Mouse (Mus musculus) midbrain, embryonic 10.5 days (tissue): Measurements from ENCODE around the gene S100a10. TPM values are rescaled to one million over a fixed set of nuclear protein-coding genes. Genes with fewer than 3 reads are reported as not detected.
"Not testable (repeated sequence)": the region's sequence is repeated elsewhere in the genome, so short reads cannot be mapped to it uniquely, and the experiment has no call there.

Source experiments
- DNase-seq: peaks from one replicate; pipeline ENCODE4 v3.0.0-alpha.2; 2017; ENCODE audit warnings: low spot score
- H3K27ac ChIP-seq: fragments of 300-500 bp; sonication (generic); replicated peaks from 2 replicates; pipeline ENCODE4 v1.5.1; 2016; ENCODE audit warnings: mild to moderate bottlenecking
- H3K27me3 ChIP-seq: fragments of 300-500 bp; sonication (generic); 2 replicates; pipeline ENCODE4 v1.6.1; 2016; ENCODE audit warnings: low read depth, mild to moderate bottlenecking; ENCODE audit not compliant: poor library complexity, severe bottlenecking
- H3K36me3 ChIP-seq: fragments of 300-500 bp; sonication (generic); 2 replicates; pipeline ENCODE4 v1.6.1; 2016; ENCODE audit warnings: mild to moderate bottlenecking, moderate library complexity
- H3K4me1 ChIP-seq: fragments of 300-500 bp; sonication (generic); 2 replicates; pipeline ENCODE4 v1.6.1; 2016
- H3K4me3 ChIP-seq: fragments of 300-500 bp; sonication (generic); 2 replicates; pipeline ENCODE4 v1.5.1; 2016; ENCODE audit warnings: mild to moderate bottlenecking, moderate library complexity
- H3K9me3 ChIP-seq: fragments of 300-500 bp; sonication (generic); replicated peaks from 2 replicates; pipeline ENCODE4 v1.6.1; 2016; ENCODE audit warnings: mild to moderate bottlenecking
- whole genome bisulfite sequencing: fragments of 180-500 bp; shearing (Covaris S2); methylation state at CpG from one replicate; pipeline ENCODE4 v1.1.7; 2016; 5-methylcytosine and 5-hydroxymethylcytosine counted together
- polyA plus RNA-seq: library from polyadenylated mRNA; unstranded; fragments of >200 nt; fragmentation: Nextera tagmentation; extraction: Ambion mirVana; gene quantifications from 2 replicates; pipeline ENCODE4 v1.2.1, GENCODE M21; 2016

The S100a10 gene
- polyA plus RNA-seq, 1 experiment from 2014 or later, result 153 TPM

- Histone ChIP-seq H3K27me3 (no peaks in the 10 kb centered on the region), H3K27ac (no peak overlapping the region), H3K36me3 (no peaks in the 10 kb centered on the region), H3K9me3 (no peaks in the 10 kb centered on the region), H3K4me1 (peaks cover 8% of the 10 kb centered on the region), H3K4me3 (no peak overlapping the region)
- 98% methylated on average over 1 of the region's 1 CpGs for WGBS
- no peak for DNase-seq
These were observed 41.8 kb downstream of the S100a10 start for GRCm38 (mm10) chr3:93596632-93597031.

GRCm38 (mm10) chr3:93597221-93597913 is 42.5 kb downstream of the S100a10 start:
- Histone ChIP-seq H3K27me3 (no peaks in the 10 kb centered on the region), H3K36me3 (no peaks in the 10 kb centered on the region), H3K4me3 (no peak overlapping the region), H3K27ac (no peak overlapping the region), H3K9me3 (no peaks in the 10 kb centered on the region), H3K4me1 (peaks cover 8% of the 10 kb centered on the region)
- WGBS, result 51% methylated on average over 5 of the region's 5 CpGs
- peak; percentile 17 for DNase-seq

- Histone ChIP-seq H3K4me1 (peaks cover 8% of the 10 kb centered on the region), H3K36me3 (no peaks in the 10 kb centered on the region), H3K27me3 (no peaks in the 10 kb centered on the region), H3K9me3 (no peaks in the 10 kb centered on the region), H3K4me3 (no peak overlapping the region), H3K27ac (no peak overlapping the region)
- WGBS, result 89% methylated on average over 7 of the region's 7 CpGs
- no peak for DNase-seq
These were observed 43.1 kb downstream of the S100a10 start for GRCm38 (mm10) chr3:93597970-93598369.

- no peaks in the 10 kb centered on the region for H3K9me3 ChIP-seq
- no peak overlapping the region for H3K4me3 ChIP-seq
- WGBS, result 88% methylated on average over 2 of the region's 2 CpGs
- peaks cover 8% of the 10 kb centered on the region for H3K4me1 ChIP-seq
- DNase-seq, result no peak
- no peaks in the 10 kb centered on the region for H3K36me3 ChIP-seq
- H3K27ac ChIP-seq, result no peak overlapping the region
- H3K27me3 ChIP-seq, result no peaks in the 10 kb centered on the region
These were observed 45.3 kb downstream of the S100a10 start for GRCm38 (mm10) chr3:93600206-93600605.

GRCm38 (mm10) chr3:93601903-93602302 is 47.0 kb downstream of the S100a10 start:
- Histone ChIP-seq H3K4me1 (peaks cover 6% of the 10 kb centered on the region), H3K4me3 (no peak overlapping the region), H3K36me3 (no peaks in the 10 kb centered on the region), H3K9me3 (no peaks in the 10 kb centered on the region), H3K27me3 (no peaks in the 10 kb centered on the region), H3K27ac (no peak overlapping the region)
- 88% methylated on average over 1 of the region's 1 CpGs for WGBS
- DNase-seq, result no peak

GRCm38 (mm10) chr3:93608970-93609369 is 54.1 kb downstream of the S100a10 start:
- H3K27ac ChIP-seq, H3K27me3 ChIP-seq, H3K4me3 ChIP-seq, H3K4me1 ChIP-seq, H3K9me3 ChIP-seq, H3K36me3 ChIP-seq: not testable (repeated sequence)
- peak; percentile 21 for DNase-seq

Other genes with a start within 250 kb of the S100a10 start
- not detected in 2 replicates for gene Hrnr, start 235.3 kb upstream of the S100a10 start, polyA plus RNA-seq
- not detected in 2 replicates for gene Rptn, start 161.4 kb upstream of the S100a10 start, polyA plus RNA-seq
- gene Tchh, start 112.8 kb upstream of the S100a10 start, polyA plus RNA-seq, result 0.30 and 0.63 TPM in 2 replicates
- not detected in 2 replicates for gene Tchhl1, start 86.3 kb upstream of the S100a10 start, polyA plus RNA-seq
- 245 and 305 TPM in 2 replicates for gene S100a11, start 34.6 kb upstream of the S100a10 start, polyA plus RNA-seq
- not detected in 2 replicates for gene Tdpoz2, start 97.6 kb downstream of the S100a10 start, polyA plus RNA-seq
- not detected in 2 replicates for gene Tdpoz1, start 121.2 kb downstream of the S100a10 start, polyA plus RNA-seq
- gene Gm37596, start 138.0 kb downstream of the S100a10 start, polyA plus RNA-seq, result not detected in 2 replicates
- gene Gm5773, start 217.9 kb downstream of the S100a10 start, polyA plus RNA-seq, result not detected in 2 replicates
- not detected in 2 replicates for gene Tdpoz4, start 241.3 kb downstream of the S100a10 start, polyA plus RNA-seq